Mouse (Mus musculus): ENCODE data around the gene Apoa5.

- TF ChIP-seq CTCF (IDR thresholded peaks at IDR 0.05; ENCODE audit: low read depth) (no peak), EP300 (IDR thresholded peaks at IDR 0.05; ENCODE audit: low read depth) (no peak)
Measured at GRCm38 (mm10) chr9:46316909-46317308, 48.5 kb downstream of the Apoa5 start.
